Mouse (Mus musculus) ES-E14 (cell line): ENCODE data around the gene Lrguk. TPM values are rescaled to one million over a fixed set of nuclear protein-coding genes. Genes with fewer than 3 reads are reported as not detected.

Experiments used
- DNase-seq: peaks from one replicate; pipeline ENCODE4 v3.0.0-alpha.2; 2013; ENCODE audit warnings: low read depth, low spot score
- H3K27ac ChIP-seq: 2 replicates; pipeline ENCODE4 v1.5.1; 2012; ENCODE audit warnings: low read depth, mild to moderate bottlenecking, low read length, moderate library complexity, mixed read lengths; ENCODE audit not compliant: poor library complexity, insufficient read depth, severe bottlenecking
- H3K36me3 ChIP-seq: 2 replicates; pipeline ENCODE4 v1.6.1; 2012; ENCODE audit warnings: mild to moderate bottlenecking, low read length, moderate library complexity, mixed read lengths; ENCODE audit not compliant: control insufficient read depth, poor library complexity, insufficient read depth, severe bottlenecking
- H3K4me1 ChIP-seq, 2 experiments: fragments of 150-350 bp in 1 of 2; sonication (generic) in 1 of 2; 2 replicates each; pipeline ENCODE4 v1.6.1; 2012; ENCODE audit warnings: low read length in 2 of 2, mild to moderate bottlenecking in 1 of 2, mixed read lengths in 1 of 2; ENCODE audit not compliant: control insufficient read depth in 2 of 2, insufficient read depth in 2 of 2, poor library complexity in 1 of 2
- H3K4me3 ChIP-seq, 2 experiments: fragments of 150-350 bp in 1 of 2; sonication (generic) in 1 of 2; 2 replicates each; pipeline ENCODE4 v1.5.1; 2012; ENCODE audit warnings: low read length in 2 of 2, low read depth in 1 of 2, mild to moderate bottlenecking in 1 of 2, mixed read lengths in 1 of 2; ENCODE audit not compliant: insufficient read depth in 1 of 2, poor library complexity in 1 of 2, severe bottlenecking in 1 of 2
- H3K9ac ChIP-seq: 2 replicates; pipeline ENCODE4 v1.6.1; 2012; ENCODE audit warnings: low read depth, mild to moderate bottlenecking, low read length, mixed read lengths; ENCODE audit not compliant: poor library complexity, insufficient read depth, severe bottlenecking
- H3K9me3 ChIP-seq: fragments of 150-350 bp; sonication (generic); 2 replicates; pipeline ENCODE4 v1.6.1; 2012; ENCODE audit warnings: low read depth, mild to moderate bottlenecking, low read length; ENCODE audit not compliant: control insufficient read depth, insufficient read depth
- CHD2 ChIP-seq: IDR thresholded peaks from 2 replicates; pipeline ENCODE4 v1.6.1; 2014; ENCODE audit warnings: mild to moderate bottlenecking, low read depth, low read length, inconsistent platforms
- HCFC1 ChIP-seq: IDR thresholded peaks from 2 replicates; pipeline ENCODE4 v1.6.1; 2012; ENCODE audit warnings: low read length, inconsistent platforms, borderline replicate concordance; ENCODE audit not compliant: insufficient read depth
- MAFK ChIP-seq: IDR thresholded peaks from 2 replicates; pipeline ENCODE4 v1.6.1; 2014; ENCODE audit warnings: mild to moderate bottlenecking, low read depth, low read length, inconsistent platforms; ENCODE audit not compliant: insufficient read depth
- ZC3H11A ChIP-seq: IDR thresholded peaks from 2 replicates; pipeline ENCODE4 v1.6.1; 2012; ENCODE audit warnings: low read depth, mild to moderate bottlenecking, inconsistent platforms, low read length, borderline replicate concordance
- ZNF384 ChIP-seq: IDR thresholded peaks from 2 replicates; pipeline ENCODE4 v1.6.1; 2012; ENCODE audit warnings: low read depth, low read length, inconsistent platforms
- in situ Hi-C, 2 experiments: fragments of 600-800 bp; cut with MboI; formaldehyde crosslinking; loops; one replicate each; pipeline ENCODE4 v1.15.1; 2025; ENCODE audit warnings: low sequenced_read_pairs in 2 of 2, inconsistent platforms in 1 of 2; ENCODE audit not compliant: unreplicated experiment in 2 of 2
- total RNA-seq: library from RNA; depleted of rRNA; stranded (reverse); fragments of 300-350 nt; gene quantifications from 2 replicates; pipeline ENCODE4 v1.2.3, GENCODE M21; 2012

Gene Lrguk
- total RNA-seq, 1 experiment = 2.0 TPM

GRCm38 (mm10) chr6:34088986-34089385, 59.7 kb downstream of the Lrguk start:
- no peaks in the 10 kb centered on the region for H3K4me1 ChIP-seq
- TF ChIP-seq MAFK = no peak
- no peak for TF ChIP-seq ZC3H11A
- TF ChIP-seq HCFC1 = no peak
- TF ChIP-seq ZNF384 = no peak
- TF ChIP-seq CHD2 = no peak
- H3K9ac ChIP-seq = no peak overlapping the region
- H3K9me3 ChIP-seq = no peaks in the 10 kb centered on the region
- H3K4me3 ChIP-seq = no peak overlapping the region
- in situ Hi-C loops = no loop called here
- no peaks in the 10 kb centered on the region for H3K36me3 ChIP-seq
- no peak overlapping the region for H3K27ac ChIP-seq
- DNase-seq = no peak

- H3K27ac ChIP-seq = no peak overlapping the region
- in situ Hi-C loops = no loop called here
Observed at GRCm38 (mm10) chr6:34091537-34091936, 62.3 kb downstream of the Lrguk start.

GRCm38 (mm10) chr6:34096274-34096673, 67.0 kb downstream of the Lrguk start:
- DNase-seq = no peak
- Histone ChIP-seq H3K9ac (no peak overlapping the region), H3K36me3 (no peaks in the 10 kb centered on the region), H3K27ac (no peak overlapping the region), H3K9me3 (no peaks in the 10 kb centered on the region), H3K4me1 (no peaks in the 10 kb centered on the region), H3K4me3 (no peak overlapping the region)
- TF ChIP-seq MAFK (no peak), CHD2 (no peak), HCFC1 (no peak), ZC3H11A (no peak), ZNF384 (no peak)
- in situ Hi-C loops = no loop called here

More at GRCm38 (mm10) chr6:34091537-34091936, 62.3 kb downstream of the Lrguk start:
- H3K36me3 ChIP-seq = no peaks in the 10 kb centered on the region
- no peak overlapping the region for H3K4me3 ChIP-seq
- TF ChIP-seq CHD2 (no peak), ZC3H11A (no peak), HCFC1 (no peak)
- no peak for DNase-seq
- H3K4me1 ChIP-seq = no peaks in the 10 kb centered on the region
- H3K9me3 ChIP-seq = no peaks in the 10 kb centered on the region
- H3K9ac ChIP-seq = no peak overlapping the region

- in situ Hi-C loops = no loop called here
- TF ChIP-seq CHD2 (no peak), ZC3H11A (no peak), HCFC1 (no peak), MAFK (no peak), ZNF384 (no peak)
- H3K4me1 ChIP-seq = no peaks in the 10 kb centered on the region
- no peak for DNase-seq
- H3K4me3 ChIP-seq = no peak overlapping the region
- no peak overlapping the region for H3K27ac ChIP-seq
- no peaks in the 10 kb centered on the region for H3K36me3 ChIP-seq
- H3K9ac ChIP-seq = no peak overlapping the region
- no peaks in the 10 kb centered on the region for H3K9me3 ChIP-seq
Observed at GRCm38 (mm10) chr6:34096905-34097304, 67.7 kb downstream of the Lrguk start.

GRCm38 (mm10) chr6:34099725-34100124, 70.5 kb downstream of the Lrguk start:
- no peak for DNase-seq
- Histone ChIP-seq H3K4me1 (0 out of 4 replicates have a peak, but pooled peaks cover 0 to 2% of the 10 kb centered on the region in 2 experiments), H3K4me3 (no peak overlapping the region), H3K9ac (no peak overlapping the region), H3K36me3 (no peaks in the 10 kb centered on the region), H3K9me3 (no peaks in the 10 kb centered on the region), H3K27ac (no peak overlapping the region)
- TF ChIP-seq CHD2 = peak; percentile 29; the same call in 1 of the 2 replicates
- no peak for TF ChIP-seq HCFC1
- in situ Hi-C loops = no loop called here
